22 mouse cellular contexts compared by ENCODE assay signal in the genomic region with DNA sequence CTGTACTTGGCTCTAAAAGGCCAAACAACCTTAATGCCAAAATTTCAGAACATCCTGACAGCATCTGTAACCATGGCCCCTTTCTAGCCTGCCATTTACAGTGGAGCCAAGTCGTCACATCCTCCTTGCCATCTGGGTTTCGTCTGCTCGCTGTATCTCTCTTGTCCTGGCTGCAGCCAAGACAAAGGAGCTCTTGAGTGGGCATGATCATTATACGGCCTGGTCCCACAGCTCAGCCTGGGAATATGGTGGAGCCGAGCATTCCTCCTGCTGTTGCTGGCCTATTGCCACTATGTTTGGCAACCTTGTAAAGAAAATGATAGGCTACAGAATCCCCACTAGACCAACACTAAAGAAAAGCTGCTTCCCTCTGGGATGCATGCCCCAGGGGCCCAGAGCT. TPM values are rescaled to one million over a fixed set of nuclear protein-coding genes. Genes with fewer than 3 reads are reported as not detected.
A peak's percentile ranks its signal among the peaks of the same experiment; 100 is the strongest.
DNase-seq lines count a peak whose midpoint lies in the region; ATAC-seq and TF ChIP-seq lines count a peak whose summit lies in the region.
"Had no signal": no experiment of that assay in that cellular context is flagged by ENCODE, and none has a peak within 500 bp of the region (broad histone marks: within the 10 kb centered on the region; RNA-seq: fewer than 3 reads in every experiment).

No protein-coding gene starts in this region.

- WGBS in hindbrain, embryonic 14.5 days, result 64% methylated on average over 5 of the region's 5 CpGs
- WGBS in hindbrain, embryonic 11.5 days, result 88% methylated on average over 5 of the region's 5 CpGs
- WGBS in thymus, adult 2 months, result 93% methylated on average over 5 of the region's 5 CpGs

- no peak for TF ChIP-seq CTCF in brain, embryonic 14.5 days (IDR thresholded peaks at IDR 0.05; ENCODE audit: borderline replicate concordance, extremely low read depth, insufficient read depth, insufficient read length)
- no peak for TF ChIP-seq CTCF in thymus, adult 2 months (IDR thresholded peaks at IDR 0.05; ENCODE audit: borderline replicate concordance, control insufficient read depth, extremely low read depth, insufficient read depth, low read length, poor library complexity)

- H3K27me3 ChIP-seq in hindbrain, embryonic 14.5 days (ENCODE audit: control insufficient read depth, insufficient read depth, low read length), result no peaks in the 10 kb centered on the region
- 0 out of 2 replicates have a peak, but pooled peaks cover 3% of the 10 kb centered on the region for H3K27me3 ChIP-seq in hindbrain, embryonic 11.5 days (ENCODE audit: control insufficient read depth, insufficient read depth, low read length)
- H3K27me3 ChIP-seq in thymus, adult 2 months (ENCODE audit: control insufficient read depth, insufficient read depth, low read length), result no peaks in the 10 kb centered on the region
- H3K27me3 ChIP-seq: midbrain, embryonic 13.5 days had no signal

- H3K4me3 ChIP-seq in hindbrain, embryonic 14.5 days (replicated peaks; ENCODE audit: low read length), result no peak overlapping the region
- H3K4me3 ChIP-seq in hindbrain, embryonic 11.5 days (ENCODE audit: low read depth, low read length), result no peak overlapping the region
- no peak overlapping the region for H3K4me3 ChIP-seq in thymus, adult 2 months (ENCODE audit: control insufficient read depth, insufficient read depth, low read length)
- H3K4me3 ChIP-seq: limb, embryonic 10.5 days; midbrain, embryonic 13.5 days had no signal

- peak overlapping the region; percentile 43; the same call in 1 of the 2 replicates for H3K27ac ChIP-seq in hindbrain, embryonic 14.5 days
- H3K27ac ChIP-seq in hindbrain, embryonic 11.5 days (ENCODE audit: low read depth, low read length), result no peak overlapping the region
- H3K27ac ChIP-seq in thymus, adult 2 months (ENCODE audit: control insufficient read depth, insufficient read depth, low read length), result no peak overlapping the region
- H3K27ac ChIP-seq: kidney, postnatal 0 days; limb, embryonic 10.5 days; midbrain, embryonic 13.5 days had no signal

- peaks cover 27% of the 10 kb centered on the region for H3K4me1 ChIP-seq in hindbrain, embryonic 14.5 days (replicated peaks; ENCODE audit: control insufficient read depth, insufficient read depth, low read length)
- peaks cover 12% of the 10 kb centered on the region for H3K4me1 ChIP-seq in hindbrain, embryonic 11.5 days (replicated peaks; ENCODE audit: control insufficient read depth, insufficient read depth, low read length)
- H3K4me1 ChIP-seq in thymus, adult 2 months (replicated peaks; ENCODE audit: control insufficient read depth, insufficient read depth, low read length), result no peaks in the 10 kb centered on the region

- no peak overlapping the region for H3K9ac ChIP-seq in hindbrain, embryonic 14.5 days
- no peak overlapping the region for H3K9ac ChIP-seq in hindbrain, embryonic 11.5 days (ENCODE audit: low read depth, low read length)
- H3K9ac ChIP-seq: liver, postnatal 0 days; midbrain, embryonic 13.5 days had no signal

- H3K36me3 ChIP-seq in hindbrain, embryonic 14.5 days (replicated peaks; ENCODE audit: control insufficient read depth, insufficient read depth), result peaks cover 22% of the 10 kb centered on the region
- no peaks in the 10 kb centered on the region for H3K36me3 ChIP-seq in hindbrain, embryonic 11.5 days (ENCODE audit: control insufficient read depth, insufficient read depth, low read length)
- H3K36me3 ChIP-seq in thymus, adult 2 months (ENCODE audit: control insufficient read depth, insufficient read depth, low read length), result no peaks in the 10 kb centered on the region
- H3K36me3 ChIP-seq: limb, embryonic 10.5 days had no signal

- peak; percentile 55 for DNase-seq in hindbrain, embryonic 14.5 days (ENCODE audit: low spot score)
- no peak for DNase-seq in hindbrain, embryonic 11.5 days (ENCODE audit: low spot score)
- peak; percentile 5 for DNase-seq in lung, postnatal 36 days
- DNase-seq in lung, postnatal 25 days (ENCODE audit: low spot score), result no peak
- peak; percentile 35 for DNase-seq in MN1 (ENCODE audit: low spot score)
- peak; percentile 94 for DNase-seq in brain, embryonic 14.5 days (ENCODE audit: low read depth)
- no peak for DNase-seq in thymus, adult 2 months
- DNase-seq: adrenal gland, adult 2 months; cerebellum, adult 9-10 months; embryo, embryonic 11 days; gastrocnemius, postnatal 36 days; heart, postnatal 10 days; kidney, adult 11 months; layer of hippocampus, postnatal 36 days; liver, postnatal 0 days; spleen, adult 18-20 months; thymus, postnatal 36 days had no signal

- ATAC-seq in hindbrain, embryonic 14.5 days (ENCODE audit: low FRiP score), result peak; percentile 42; the same call in 1 of the 2 replicates
- no peak for ATAC-seq in hindbrain, embryonic 11.5 days (ENCODE audit: low FRiP score)
- ATAC-seq: liver, postnatal 0 days; midbrain, embryonic 13.5 days had no signal

- TF ChIP-seq POLR2A in brain, embryonic 14.5 days (IDR thresholded peaks at IDR 0.05; ENCODE audit: borderline replicate concordance, extremely low read depth, insufficient read depth, insufficient read length, poor library complexity, severe bottlenecking), result no peak
- TF ChIP-seq POLR2A in thymus, adult 2 months (IDR thresholded peaks at IDR 0.05; ENCODE audit: control insufficient read depth, extremely low read depth, insufficient read depth, low read length, poor library complexity), result no peak

- no peak overlapping the region for H3K4me2 ChIP-seq in hindbrain, embryonic 14.5 days (replicated peaks)
- H3K4me2 ChIP-seq in hindbrain, embryonic 11.5 days (replicated peaks; ENCODE audit: low read depth, low read length), result no peak overlapping the region
- H3K4me2 ChIP-seq: heart, embryonic 11.5 days; midbrain, embryonic 13.5 days had no signal

- no peaks in the 10 kb centered on the region for H3K9me3 ChIP-seq in hindbrain, embryonic 14.5 days (ENCODE audit: control insufficient read depth, low read length)
- no peaks in the 10 kb centered on the region for H3K9me3 ChIP-seq in hindbrain, embryonic 11.5 days (ENCODE audit: control insufficient read depth, low read length)
- H3K9me3 ChIP-seq: limb, embryonic 10.5 days; midbrain, embryonic 13.5 days had no signal

RNA-seq across cellular contexts. Expression of gene Dnajb5, which starts 6.3 kb away (rescaled TPM):
- 38.5 and 42.0 TPM in 2 replicates for polyA plus RNA-seq in hindbrain, embryonic 14.5 days (2014; fragmentation: Nextera tagmentation; extraction: Ambion mirVana)
- polyA plus RNA-seq in hindbrain, embryonic 11.5 days (2014; fragmentation: Nextera tagmentation; extraction: Ambion mirVana), result 23.6 and 24.4 TPM in 2 replicates
- 72.1 and 101 TPM in 2 replicates for polyA plus RNA-seq in brain, embryonic 14.5 days (2012; rRNA removed)
- 9.1 and 12.6 TPM in 2 replicates for polyA plus RNA-seq in thymus, adult 2 months (2012; rRNA removed)

RNA-seq across cellular contexts. Expression of gene 1700022I11Rik, which starts 26.1 kb away (rescaled TPM):
- 0.63 and 0.71 TPM in 2 replicates for polyA plus RNA-seq in hindbrain, embryonic 14.5 days (2014; fragmentation: Nextera tagmentation; extraction: Ambion mirVana)
- polyA plus RNA-seq in hindbrain, embryonic 11.5 days (2014; fragmentation: Nextera tagmentation; extraction: Ambion mirVana), result 0.27 and 0.40 TPM in 2 replicates
- not detected in 2 replicates for polyA plus RNA-seq in brain, embryonic 14.5 days (2012; rRNA removed)
- not detected in 2 replicates for polyA plus RNA-seq in thymus, adult 2 months (2012; rRNA removed)
- polyA plus RNA-seq: adrenal gland, adult 2 months; liver, adult 2 months; liver, postnatal 0 days had no signal

RNA-seq across cellular contexts. Expression of gene Phf24, which starts 26.9 kb away (rescaled TPM):
- 43.5 and 47.8 TPM in 2 replicates for polyA plus RNA-seq in hindbrain, embryonic 14.5 days (2014; fragmentation: Nextera tagmentation; extraction: Ambion mirVana)
- polyA plus RNA-seq in hindbrain, embryonic 11.5 days (2014; fragmentation: Nextera tagmentation; extraction: Ambion mirVana), result 3.0 and 4.4 TPM in 2 replicates
- 42.3 and 58.2 TPM in 2 replicates for polyA plus RNA-seq in brain, embryonic 14.5 days (2012; rRNA removed)
- polyA plus RNA-seq in thymus, adult 2 months (2012; rRNA removed), result 1.5 and 2.3 TPM in 2 replicates
- polyA plus RNA-seq: limb, embryonic 10.5 days had no signal

RNA-seq across cellular contexts. Expression of gene Vcp, which starts 57.0 kb away (rescaled TPM):
- polyA plus RNA-seq in hindbrain, embryonic 14.5 days (2014; fragmentation: Nextera tagmentation; extraction: Ambion mirVana), result 470 and 518 TPM in 2 replicates
- 613 and 675 TPM in 2 replicates for polyA plus RNA-seq in hindbrain, embryonic 11.5 days (2014; fragmentation: Nextera tagmentation; extraction: Ambion mirVana)
- 203 and 264 TPM in 2 replicates for polyA plus RNA-seq in brain, embryonic 14.5 days (2012; rRNA removed)
- polyA plus RNA-seq in thymus, adult 2 months (2012; rRNA removed), result 126 and 169 TPM in 2 replicates

Comparison
In these comparisons a context has a peak if more than half of its experiments do, and no peak if none do; other contexts are left out.
1. DNase-seq: peak in hindbrain, embryonic 14.5 days (single experiment), lung, postnatal 36 days (single experiment), MN1 (single experiment) and brain, embryonic 14.5 days (single experiment); none in hindbrain, embryonic 11.5 days (single experiment), lung, postnatal 25 days (single experiment) and thymus, adult 2 months (single experiment).